Mouse (Mus musculus): ENCODE measurements around the gene Sec61b. TPM values are rescaled to one million over a fixed set of nuclear protein-coding genes. Genes with fewer than 3 reads are reported as not detected.

Gene Sec61b
- polyA plus RNA-seq, 1 experiment from 2014 or later = 449 TPM

- H3K36me3 ChIP-seq (ENCODE audit: control insufficient read depth, insufficient read depth, low read length) = no peaks in the 10 kb centered on the region
- peak overlapping the region; percentile 71 for H3K27ac ChIP-seq (ENCODE audit: low read depth)
- H3K4me2 ChIP-seq (ENCODE audit: low read length) = peak overlapping the region; percentile 99
- peak; percentile 69 for ATAC-seq (replicated peaks; ENCODE audit: low FRiP score, low TSS enrichment, low read depth)
- H3K4me3 ChIP-seq (ENCODE audit: low read depth, low read length) = peak overlapping the region; percentile 69
- 2% methylated on average over 33 of the region's 33 CpGs for WGBS
- H3K4me1 ChIP-seq (replicated peaks; ENCODE audit: control insufficient read depth, insufficient read depth, low read length) = peaks cover 15% of the 10 kb centered on the region
- no peaks in the 10 kb centered on the region for H3K9me3 ChIP-seq (ENCODE audit: control insufficient read depth, low read length)
- peak; percentile 96 for DNase-seq (ENCODE audit: low spot score)
- no peaks in the 10 kb centered on the region for H3K27me3 ChIP-seq (replicated peaks; ENCODE audit: control insufficient read depth, insufficient read depth, low read length)
- peak overlapping the region; percentile 73 for H3K9ac ChIP-seq (ENCODE audit: low read length)
Observed at GRCm38 (mm10) chr4:47437365-47438340, 36.8 kb upstream of the Sec61b start.

- ATAC-seq (replicated peaks; ENCODE audit: low FRiP score, low TSS enrichment, low read depth) (no peak), DNase-seq (ENCODE audit: low spot score) (no peak)
Observed at GRCm38 (mm10) chr4:47438956-47439355, 35.5 kb upstream of the Sec61b start.

GRCm38 (mm10) chr4:47440951-47441350 is 33.5 kb upstream of the Sec61b start:
- 85% methylated on average over 11 of the region's 11 CpGs for WGBS
- Histone ChIP-seq H3K36me3 (ENCODE audit: control insufficient read depth, insufficient read depth, low read length) (no peaks in the 10 kb centered on the region), H3K9me3 (ENCODE audit: control insufficient read depth, low read length) (no peaks in the 10 kb centered on the region), H3K4me1 (replicated peaks; ENCODE audit: control insufficient read depth, insufficient read depth, low read length) (peaks cover 10% of the 10 kb centered on the region), H3K27me3 (replicated peaks; ENCODE audit: control insufficient read depth, insufficient read depth, low read length) (no peaks in the 10 kb centered on the region), H3K9ac (ENCODE audit: low read length) (no peak overlapping the region), H3K4me2 (ENCODE audit: low read length) (no peak overlapping the region), H3K27ac (ENCODE audit: low read depth) (no peak overlapping the region), H3K4me3 (ENCODE audit: low read depth, low read length) (no peak overlapping the region)
- ATAC-seq (replicated peaks; ENCODE audit: low FRiP score, low TSS enrichment, low read depth) (no peak), DNase-seq (ENCODE audit: low spot score) (peak; percentile 31)

More at GRCm38 (mm10) chr4:47438956-47439355, 35.5 kb upstream of the Sec61b start:
- WGBS = 79% methylated on average over 6 of the region's 6 CpGs
- H3K9me3 ChIP-seq (ENCODE audit: control insufficient read depth, low read length) = no peaks in the 10 kb centered on the region
- H3K27ac ChIP-seq (ENCODE audit: low read depth) = no peak overlapping the region
- H3K4me1 ChIP-seq (replicated peaks; ENCODE audit: control insufficient read depth, insufficient read depth, low read length) = peaks cover 15% of the 10 kb centered on the region
- no peak overlapping the region for H3K9ac ChIP-seq (ENCODE audit: low read length)
- no peak overlapping the region for H3K4me2 ChIP-seq (ENCODE audit: low read length)
- H3K27me3 ChIP-seq (replicated peaks; ENCODE audit: control insufficient read depth, insufficient read depth, low read length) = no peaks in the 10 kb centered on the region
- H3K36me3 ChIP-seq (ENCODE audit: control insufficient read depth, insufficient read depth, low read length) = no peaks in the 10 kb centered on the region
- no peak overlapping the region for H3K4me3 ChIP-seq (ENCODE audit: low read depth, low read length)

GRCm38 (mm10) chr4:47448526-47448925 is 25.9 kb upstream of the Sec61b start:
- peak; percentile 38 for DNase-seq (ENCODE audit: low spot score)
- Histone ChIP-seq H3K36me3 (ENCODE audit: control insufficient read depth, insufficient read depth, low read length) (no peaks in the 10 kb centered on the region), H3K27ac (ENCODE audit: low read depth) (no peak overlapping the region), H3K27me3 (replicated peaks; ENCODE audit: control insufficient read depth, insufficient read depth, low read length) (no peaks in the 10 kb centered on the region), H3K9me3 (ENCODE audit: control insufficient read depth, low read length) (no peaks in the 10 kb centered on the region), H3K4me3 (ENCODE audit: low read depth, low read length) (no peak overlapping the region), H3K9ac (ENCODE audit: low read length) (no peak overlapping the region), H3K4me2 (ENCODE audit: low read length) (no peak overlapping the region), H3K4me1 (replicated peaks; ENCODE audit: control insufficient read depth, insufficient read depth, low read length) (no peaks in the 10 kb centered on the region)
- ATAC-seq (replicated peaks; ENCODE audit: low FRiP score, low TSS enrichment, low read depth) = no peak
- 86% methylated on average over 3 of the region's 3 CpGs for WGBS

GRCm38 (mm10) chr4:47449116-47449515 is 25.3 kb upstream of the Sec61b start:
- H3K9ac ChIP-seq (ENCODE audit: low read length) = no peak overlapping the region
- no peak overlapping the region for H3K27ac ChIP-seq (ENCODE audit: low read depth)
- H3K4me3 ChIP-seq (ENCODE audit: low read depth, low read length) = no peak overlapping the region
- DNase-seq (ENCODE audit: low spot score) (peak; percentile 43), ATAC-seq (replicated peaks; ENCODE audit: low FRiP score, low TSS enrichment, low read depth) (no peak)
- no peak overlapping the region for H3K4me2 ChIP-seq (ENCODE audit: low read length)
- H3K36me3 ChIP-seq (ENCODE audit: control insufficient read depth, insufficient read depth, low read length) = no peaks in the 10 kb centered on the region
- H3K9me3 ChIP-seq (ENCODE audit: control insufficient read depth, low read length) = no peaks in the 10 kb centered on the region
- no peaks in the 10 kb centered on the region for H3K4me1 ChIP-seq (replicated peaks; ENCODE audit: control insufficient read depth, insufficient read depth, low read length)
- no peaks in the 10 kb centered on the region for H3K27me3 ChIP-seq (replicated peaks; ENCODE audit: control insufficient read depth, insufficient read depth, low read length)
- WGBS = 52% methylated on average over 5 of the region's 5 CpGs

- no peak overlapping the region for H3K9ac ChIP-seq (ENCODE audit: low read length)
- no peaks in the 10 kb centered on the region for H3K36me3 ChIP-seq (ENCODE audit: control insufficient read depth, insufficient read depth, low read length)
- 33% methylated on average over 18 of the region's 18 CpGs for WGBS
- H3K27ac ChIP-seq (ENCODE audit: low read depth) = no peak overlapping the region
- H3K9me3 ChIP-seq (ENCODE audit: control insufficient read depth, low read length) = no peaks in the 10 kb centered on the region
- DNase-seq (ENCODE audit: low spot score) (peak; percentile 31), ATAC-seq (replicated peaks; ENCODE audit: low FRiP score, low TSS enrichment, low read depth) (no peak)
- H3K4me2 ChIP-seq (ENCODE audit: low read length) = no peak overlapping the region
- H3K27me3 ChIP-seq (replicated peaks; ENCODE audit: control insufficient read depth, insufficient read depth, low read length) = no peaks in the 10 kb centered on the region
- no peaks in the 10 kb centered on the region for H3K4me1 ChIP-seq (replicated peaks; ENCODE audit: control insufficient read depth, insufficient read depth, low read length)
- H3K4me3 ChIP-seq (ENCODE audit: low read depth, low read length) = no peak overlapping the region
Observed at GRCm38 (mm10) chr4:47449586-47450522, 24.6 kb upstream of the Sec61b start.

- H3K4me1 ChIP-seq (replicated peaks; ENCODE audit: control insufficient read depth, insufficient read depth, low read length) = no peaks in the 10 kb centered on the region
- no peak overlapping the region for H3K4me3 ChIP-seq (ENCODE audit: low read depth, low read length)
- DNase-seq (ENCODE audit: low spot score) (peak; percentile 35), ATAC-seq (replicated peaks; ENCODE audit: low FRiP score, low TSS enrichment, low read depth) (no peak)
- H3K4me2 ChIP-seq (ENCODE audit: low read length) = no peak overlapping the region
- H3K9ac ChIP-seq (ENCODE audit: low read length) = no peak overlapping the region
- H3K27ac ChIP-seq (ENCODE audit: low read depth) = no peak overlapping the region
- H3K36me3 ChIP-seq (ENCODE audit: control insufficient read depth, insufficient read depth, low read length) = peaks cover 50% of the 10 kb centered on the region
- WGBS = 84% methylated on average over 2 of the region's 2 CpGs
- H3K9me3 ChIP-seq (ENCODE audit: control insufficient read depth, low read length) = 0 out of 2 replicates have a peak, but pooled peaks cover 12% of the 10 kb centered on the region
- H3K27me3 ChIP-seq (replicated peaks; ENCODE audit: control insufficient read depth, insufficient read depth, low read length) = no peaks in the 10 kb centered on the region
Observed at GRCm38 (mm10) chr4:47467196-47467595, 7.3 kb upstream of the Sec61b start.

GRCm38 (mm10) chr4:47473586-47473967 is 881 bp upstream of the Sec61b start:
- Histone ChIP-seq H3K4me1 (replicated peaks; ENCODE audit: control insufficient read depth, insufficient read depth, low read length) (peaks cover 14% of the 10 kb centered on the region), H3K4me2 (ENCODE audit: low read length) (peak overlapping the region; percentile 83), H3K27ac (ENCODE audit: low read depth) (peak overlapping the region; percentile 95), H3K9me3 (ENCODE audit: control insufficient read depth, low read length) (0 out of 2 replicates have a peak, but pooled peaks cover 7% of the 10 kb centered on the region), H3K27me3 (replicated peaks; ENCODE audit: control insufficient read depth, insufficient read depth, low read length) (no peaks in the 10 kb centered on the region), H3K36me3 (ENCODE audit: control insufficient read depth, insufficient read depth, low read length) (peaks cover 66% of the 10 kb centered on the region), H3K9ac (ENCODE audit: low read length) (peak overlapping the region; percentile 88), H3K4me3 (ENCODE audit: low read depth, low read length) (peak overlapping the region; percentile 94)
- ATAC-seq (replicated peaks; ENCODE audit: low FRiP score, low TSS enrichment, low read depth) = no peak
- no peak for DNase-seq (ENCODE audit: low spot score)
- 2% methylated on average over 7 of the region's 14 CpGs for WGBS
